Mouse (Mus musculus) MEL (cell line): ENCODE data around the gene Plb1. TPM values are rescaled to one million over a fixed set of nuclear protein-coding genes. Genes with fewer than 3 reads are reported as not detected.

Source experiments
- DNase-seq: peaks from one replicate; pipeline ENCODE4 v3.0.0; 2011; ENCODE audit warnings: low read depth, low spot score
- H3K27ac ChIP-seq: 2 replicates; pipeline ENCODE4 v1.5.1; 2012; ENCODE audit warnings: low read depth, mild to moderate bottlenecking, control low read depth, low read length, moderate library complexity; ENCODE audit not compliant: control insufficient read depth
- H3K27me3 ChIP-seq, 2 experiments: fragments of 150-350 bp in 1 of 2; sonication (generic) in 1 of 2; 2 replicates each; pipeline ENCODE4 v1.6.1; 2012; ENCODE audit warnings: low read length in 2 of 2, mild to moderate bottlenecking in 2 of 2, improper control_type of control experiment in 1 of 2, moderate library complexity in 1 of 2; ENCODE audit not compliant: insufficient read depth in 2 of 2, control insufficient read depth in 1 of 2
- H3K36me3 ChIP-seq, 2 experiments: 2 replicates each; pipeline ENCODE4 v1.6.1; 2012 to 2014; ENCODE audit warnings: low read length in 2 of 2, improper control_type of control experiment in 1 of 2, inconsistent platforms in 1 of 2, mild to moderate bottlenecking in 1 of 2; ENCODE audit not compliant: insufficient read depth in 2 of 2, control insufficient read depth in 1 of 2
- H3K4me1 ChIP-seq, 2 experiments: fragments of 150-350 bp in 1 of 2; sonication (generic) in 1 of 2; 2 replicates each; pipeline ENCODE4 v1.6.1; 2012; ENCODE audit warnings: low read length in 2 of 2, improper control_type of control experiment in 1 of 2, mild to moderate bottlenecking in 1 of 2; ENCODE audit not compliant: insufficient read depth in 2 of 2, control insufficient read depth in 1 of 2
- H3K4me3 ChIP-seq, 2 experiments: fragments of 150-350 bp in 1 of 2; sonication (generic) in 1 of 2; 2 replicates each; pipeline ENCODE4 v1.5.1; 2012; ENCODE audit warnings: low read depth in 2 of 2, low read length in 2 of 2, mild to moderate bottlenecking in 2 of 2, moderate library complexity in 2 of 2, control low read depth in 1 of 2, improper control_type of control experiment in 1 of 2; ENCODE audit not compliant: control insufficient read depth in 1 of 2, insufficient read depth in 1 of 2
- H3K79me2 ChIP-seq: 2 replicates; pipeline ENCODE4 v1.6.1; 2012; ENCODE audit warnings: mild to moderate bottlenecking, low read length, moderate library complexity; ENCODE audit not compliant: control insufficient read depth, poor library complexity, insufficient read depth
- H3K9ac ChIP-seq: 2 replicates; pipeline ENCODE4 v1.6.1; 2012; ENCODE audit warnings: low read depth, mild to moderate bottlenecking, control low read depth, low read length, moderate library complexity; ENCODE audit not compliant: control insufficient read depth, poor library complexity, severe bottlenecking
- H3K9me3 ChIP-seq: fragments of 150-350 bp; sonication (generic); replicated peaks from 2 replicates; pipeline ENCODE4 v1.6.1; 2012; ENCODE audit warnings: mild to moderate bottlenecking, low read length, improper control_type of control experiment, moderate library complexity; ENCODE audit not compliant: insufficient read depth
- CTCF ChIP-seq, 3 experiments: IDR thresholded peaks in 2 of 3; conservative IDR thresholded peaks in 1 of 3; 2 replicates each; pipeline ENCODE4 v1.5.1; 2011 to 2012; ENCODE audit warnings: low read length in 3 of 3, low read depth in 2 of 3, mild to moderate bottlenecking in 2 of 3, improper control_type of control experiment in 1 of 3, inconsistent platforms in 1 of 3, mixed read lengths in 1 of 3, moderate library complexity in 1 of 3; ENCODE audit not compliant: control insufficient read depth in 1 of 3, insufficient read depth in 1 of 3, poor library complexity in 1 of 3, severe bottlenecking in 1 of 3
- E2F4 ChIP-seq: IDR thresholded peaks from 2 replicates; pipeline ENCODE4 v1.6.1; 2011; ENCODE audit warnings: low read depth, low read length, improper control_type of control experiment, borderline replicate concordance
- ETS1 ChIP-seq: IDR thresholded peaks from 2 replicates; pipeline ENCODE4 v1.6.1; 2012; ENCODE audit warnings: low read depth, mild to moderate bottlenecking, inconsistent platforms, low read length, improper control_type of control experiment, moderate library complexity
- HCFC1 ChIP-seq: IDR thresholded peaks from 2 replicates; pipeline ENCODE4 v1.6.1; 2012; ENCODE audit warnings: low read depth, mild to moderate bottlenecking, inconsistent platforms, low read length, improper control_type of control experiment, moderate library complexity
- MAFK ChIP-seq: IDR thresholded peaks from 2 replicates; pipeline ENCODE4 v1.6.1; 2011; ENCODE audit warnings: low read depth, mild to moderate bottlenecking, low read length, improper control_type of control experiment, borderline replicate concordance
- MEF2A ChIP-seq: IDR thresholded peaks from 2 replicates; pipeline ENCODE4 v1.6.1; 2014; ENCODE audit warnings: low read depth, mild to moderate bottlenecking, inconsistent platforms, low read length, improper control_type of control experiment; ENCODE audit not compliant: poor library complexity, insufficient replicate concordance, severe bottlenecking; ENCODE audit errors: extremely low read depth
- MYB ChIP-seq: IDR thresholded peaks from 2 replicates; pipeline ENCODE4 v1.6.1; 2011; ENCODE audit warnings: mild to moderate bottlenecking, low read depth, low read length, improper control_type of control experiment
- NELFE ChIP-seq: IDR thresholded peaks from 2 replicates; pipeline ENCODE4 v1.6.1; 2011; ENCODE audit warnings: low read depth, low read length, improper control_type of control experiment
- NRF1 ChIP-seq: IDR thresholded peaks from 2 replicates; pipeline ENCODE4 v1.6.1; 2014; ENCODE audit warnings: low read depth, mild to moderate bottlenecking, inconsistent platforms, low read length, improper control_type of control experiment, moderate library complexity; ENCODE audit not compliant: poor library complexity, insufficient read depth, severe bottlenecking
- POLR2A ChIP-seq, 2 experiments: IDR thresholded peaks; 2 replicates each; pipeline ENCODE4 v1.6.1; 2011 to 2012; ENCODE audit warnings: low read length in 2 of 2, mild to moderate bottlenecking in 2 of 2, control low read depth in 1 of 2, improper control_type of control experiment in 1 of 2, low read depth in 1 of 2, moderate library complexity in 1 of 2; ENCODE audit not compliant: control insufficient read depth in 1 of 2, insufficient read depth in 1 of 2, poor library complexity in 1 of 2
- RAD21 ChIP-seq: IDR thresholded peaks from 2 replicates; pipeline ENCODE4 v1.6.1; 2011; ENCODE audit warnings: mild to moderate bottlenecking, low read depth, low read length, improper control_type of control experiment
- RCOR1 ChIP-seq: IDR thresholded peaks from 2 replicates; pipeline ENCODE4 v1.6.1; 2012; ENCODE audit warnings: low read depth, mild to moderate bottlenecking, inconsistent platforms, low read length, improper control_type of control experiment
- SMC3 ChIP-seq: IDR thresholded peaks from 2 replicates; pipeline ENCODE4 v1.6.1; 2011; ENCODE audit warnings: low read depth, low read length, improper control_type of control experiment
- TAL1 ChIP-seq: IDR thresholded peaks from 2 replicates; pipeline ENCODE4 v1.6.1; 2012; ENCODE audit warnings: mild to moderate bottlenecking, inconsistent platforms, low read length, moderate library complexity, mixed read lengths
- TBP ChIP-seq: IDR thresholded peaks from 2 replicates; pipeline ENCODE4 v1.8.0; 2011; ENCODE audit warnings: low read depth, low read length, improper control_type of control experiment
- TCF12 ChIP-seq: IDR thresholded peaks from 2 replicates; pipeline ENCODE4 v1.6.1; 2014; ENCODE audit warnings: low read depth, mild to moderate bottlenecking, inconsistent platforms, low read length, improper control_type of control experiment, moderate library complexity
- ZNF384 ChIP-seq: IDR thresholded peaks from 2 replicates; pipeline ENCODE4 v1.6.1; 2012; ENCODE audit warnings: low read depth, mild to moderate bottlenecking, inconsistent platforms, low read length, improper control_type of control experiment
- polyA plus RNA-seq, 2 experiments: library from polyadenylated mRNA; stranded (reverse) in 1 of 2; unstranded in 1 of 2; fragments of >175 nt in 1 of 2; fragments of >200 nt in 1 of 2; gene quantifications; 2 replicates each; pipeline versions ENCODE4 v1.2.1 to v1.2.4; 2012; ENCODE audit warnings: low replicate concordance in 2 of 2, low read depth in 1 of 2; ENCODE audit not compliant: insufficient read length in 2 of 2, insufficient read depth in 1 of 2, missing spikeins in 1 of 2
- total RNA-seq: library from RNA; depleted of rRNA; stranded (reverse); fragments of 300-350 nt; gene quantifications from 2 replicates; pipeline ENCODE4 v1.2.3, GENCODE M21; 2012

The Plb1 gene
- total and polyA plus RNA-seq, 3 experiments, result not detected

DNA sequence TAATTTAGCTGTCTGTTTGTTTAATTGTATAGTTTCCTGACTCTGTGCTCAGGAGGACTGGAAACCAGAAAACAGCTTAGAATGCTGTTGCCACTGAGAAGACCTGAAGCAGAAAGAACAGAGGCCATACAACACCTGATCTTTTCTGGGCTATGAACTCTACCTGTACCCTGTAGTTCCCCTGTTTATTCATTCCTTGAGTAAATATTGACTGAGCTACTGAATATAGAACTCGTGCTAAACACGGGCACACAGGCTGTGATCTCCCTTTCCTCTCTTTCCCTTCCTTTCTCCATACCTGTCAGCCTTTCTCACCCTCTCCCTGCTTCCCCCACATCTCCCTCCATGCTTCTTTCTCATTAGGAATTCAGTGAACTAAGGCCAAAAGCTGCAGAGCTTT lies 168.4 kb downstream of the Plb1 start:
- Histone ChIP-seq H3K9ac (no peak overlapping the region), H3K27ac (no peak overlapping the region), H3K9me3 (no peaks in the 10 kb centered on the region), H3K4me3 (no peak overlapping the region), H3K36me3 (no peaks in the 10 kb centered on the region), H3K4me1 (no peaks in the 10 kb centered on the region), H3K79me2 (no peaks in the 10 kb centered on the region), H3K27me3 (peaks cover 15 to 22% of the 10 kb centered on the region in 2 experiments)
- DNase-seq, result no peak
- no peak for TF ChIP-seq RCOR1
- no peak for TF ChIP-seq TAL1

- no peak for TF ChIP-seq TCF12
- no peak for TF ChIP-seq ZNF384
- no peak for TF ChIP-seq NELFE
- TF ChIP-seq ETS1, result no peak
- TF ChIP-seq RAD21, result no peak
- TF ChIP-seq MAFK, result no peak
- TF ChIP-seq HCFC1, result no peak
- TF ChIP-seq TBP, result no peak
- no peak for TF ChIP-seq CTCF (IDR thresholded peaks at IDR 0.05 in 2 of 3, conservative IDR thresholded peaks at IDR 0.05 in 1 of 3; ENCODE audit: control insufficient read depth in 1 of 3, insufficient read depth in 1 of 3, low read depth in 2 of 3, low read length in 3 of 3, poor library complexity in 1 of 3, severe bottlenecking in 1 of 3)
- TF ChIP-seq E2F4, result no peak
- TF ChIP-seq MYB, result no peak
- TF ChIP-seq MEF2A, result no peak
- TF ChIP-seq SMC3, result no peak
- TF ChIP-seq POLR2A (IDR thresholded peaks at IDR 0.05; ENCODE audit: control insufficient read depth in 1 of 2, insufficient read depth in 1 of 2, low read depth in 1 of 2, low read length in 2 of 2, poor library complexity in 1 of 2), result no peak
- no peak for TF ChIP-seq NRF1
- TF ChIP-seq, all 39 proteins: peak for 0
- H3K9ac ChIP-seq, result no peak overlapping the region
Measured at GRCm38 (mm10) chr5:32403082-32403953, 170.8 kb downstream of the Plb1 start.

More at GRCm38 (mm10) chr5:32403082-32403953, 170.8 kb downstream of the Plb1 start:
- Histone ChIP-seq H3K27ac (no peak overlapping the region), H3K4me3 (no peak overlapping the region), H3K9me3 (no peaks in the 10 kb centered on the region), H3K27me3 (peaks cover 15 to 18% of the 10 kb centered on the region in 2 experiments), H3K4me1 (no peaks in the 10 kb centered on the region), H3K36me3 (no peaks in the 10 kb centered on the region), H3K79me2 (no peaks in the 10 kb centered on the region)
- peak; percentile 10 for DNase-seq
